Mouse (Mus musculus) hindbrain, embryonic 12.5 days (tissue): ENCODE measurements around the gene Sdhaf3. TPM values are rescaled to one million over a fixed set of nuclear protein-coding genes. Genes with fewer than 3 reads are reported as not detected.

ENCODE experiments used
- ATAC-seq: fragments of 200-750 bp; cut with Nextera tagmentation; 2 replicates; pipeline ENCODE4 v1.8.0; 2017; ENCODE audit warnings: moderate TSS enrichment; ENCODE audit not compliant: low FRiP score
- H3K27ac ChIP-seq: fragments of 300-500 bp; sonication (generic); 2 replicates; pipeline ENCODE4 v1.5.1; 2016; ENCODE audit warnings: mild to moderate bottlenecking
- H3K27me3 ChIP-seq: fragments of 300-500 bp; sonication (generic); 2 replicates; pipeline ENCODE4 v1.6.1; 2016; ENCODE audit warnings: mild to moderate bottlenecking
- H3K36me3 ChIP-seq: fragments of 300-500 bp; sonication (generic); 2 replicates; pipeline ENCODE4 v1.6.1; 2016; ENCODE audit warnings: mild to moderate bottlenecking
- H3K4me1 ChIP-seq: fragments of 300-500 bp; sonication (generic); 2 replicates; pipeline ENCODE4 v1.6.1; 2016
- H3K4me2 ChIP-seq: fragments of 300-500 bp; sonication (generic); replicated peaks from 2 replicates; pipeline ENCODE4 v1.6.1; 2016; ENCODE audit warnings: mild to moderate bottlenecking
- H3K4me3 ChIP-seq: fragments of 300-500 bp; sonication (generic); 2 replicates; pipeline ENCODE4 v1.5.1; 2016; ENCODE audit warnings: mild to moderate bottlenecking
- H3K9ac ChIP-seq: fragments of 300-500 bp; sonication (generic); 2 replicates; pipeline ENCODE4 v1.6.1; 2016; ENCODE audit warnings: mild to moderate bottlenecking, moderate library complexity
- H3K9me3 ChIP-seq: fragments of 300-500 bp; sonication (generic); replicated peaks from 2 replicates; pipeline ENCODE4 v1.6.1; 2016; ENCODE audit warnings: mild to moderate bottlenecking
- WGBS: fragments of 180-500 bp; shearing (Covaris S2); methylation state at CpG from one replicate; pipeline ENCODE4 v1.1.7; 2016; 5-methylcytosine and 5-hydroxymethylcytosine counted together
- polyA plus RNA-seq: library from polyadenylated mRNA; unstranded; fragments of >200 nt; fragmentation: Nextera tagmentation; extraction: Ambion mirVana; gene quantifications from 2 replicates; pipeline ENCODE4 v1.2.1, GENCODE M21; 2016

The Sdhaf3 gene
- polyA plus RNA-seq, 1 experiment from 2014 or later: 6.5 TPM

- peak; percentile 30 for ATAC-seq
Measured at GRCm38 (mm10) chr6:7082054-7082453, 126.2 kb downstream of the Sdhaf3 start.

GRCm38 (mm10) chr6:7082467-7083259 lies 126.9 kb downstream of the Sdhaf3 start:
- Histone ChIP-seq H3K27ac (no peak overlapping the region), H3K9me3 (no peaks in the 10 kb centered on the region), H3K4me3 (no peak overlapping the region), H3K4me2 (no peak overlapping the region), H3K27me3 (no peaks in the 10 kb centered on the region), H3K4me1 (no peaks in the 10 kb centered on the region), H3K36me3 (no peaks in the 10 kb centered on the region), H3K9ac (no peak overlapping the region)
- whole genome bisulfite sequencing: 59% methylated on average over 5 of the region's 5 CpGs
- ATAC-seq: peak; percentile 86

More at GRCm38 (mm10) chr6:7082054-7082453, 126.2 kb downstream of the Sdhaf3 start:
- Histone ChIP-seq H3K9me3 (no peaks in the 10 kb centered on the region), H3K4me3 (no peak overlapping the region), H3K36me3 (no peaks in the 10 kb centered on the region), H3K4me2 (no peak overlapping the region), H3K9ac (no peak overlapping the region), H3K27me3 (no peaks in the 10 kb centered on the region), H3K4me1 (no peaks in the 10 kb centered on the region), H3K27ac (no peak overlapping the region)
- WGBS: 61% methylated on average over 3 of the region's 3 CpGs

GRCm38 (mm10) chr6:7083661-7084060 lies 127.9 kb downstream of the Sdhaf3 start:
- H3K4me2 ChIP-seq: no peak overlapping the region
- H3K4me1 ChIP-seq: no peaks in the 10 kb centered on the region
- no peaks in the 10 kb centered on the region for H3K36me3 ChIP-seq
- H3K9ac ChIP-seq: no peak overlapping the region
- no peaks in the 10 kb centered on the region for H3K27me3 ChIP-seq
- no peaks in the 10 kb centered on the region for H3K9me3 ChIP-seq
- no peak overlapping the region for H3K4me3 ChIP-seq
- H3K27ac ChIP-seq: no peak overlapping the region
- WGBS: 97% methylated on average over 4 of the region's 4 CpGs
- no peak for ATAC-seq

GRCm38 (mm10) chr6:7084370-7084769 lies 128.6 kb downstream of the Sdhaf3 start:
- no peak overlapping the region for H3K9ac ChIP-seq
- H3K27ac ChIP-seq: no peak overlapping the region
- no peak for ATAC-seq
- WGBS: 67% methylated on average over 2 of the region's 2 CpGs
- H3K36me3 ChIP-seq: no peaks in the 10 kb centered on the region
- no peaks in the 10 kb centered on the region for H3K9me3 ChIP-seq
- H3K4me1 ChIP-seq: no peaks in the 10 kb centered on the region
- H3K4me2 ChIP-seq: no peak overlapping the region
- no peak overlapping the region for H3K4me3 ChIP-seq
- H3K27me3 ChIP-seq: no peaks in the 10 kb centered on the region

GRCm38 (mm10) chr6:7085506-7085905 lies 129.7 kb downstream of the Sdhaf3 start:
- ATAC-seq: no peak
- no peak overlapping the region for H3K9ac ChIP-seq
- no peak overlapping the region for H3K4me3 ChIP-seq
- no peaks in the 10 kb centered on the region for H3K36me3 ChIP-seq
- H3K27me3 ChIP-seq: no peaks in the 10 kb centered on the region
- no peaks in the 10 kb centered on the region for H3K9me3 ChIP-seq
- WGBS: 63% methylated on average over 2 of the region's 2 CpGs
- no peak overlapping the region for H3K4me2 ChIP-seq
- no peak overlapping the region for H3K27ac ChIP-seq
- H3K4me1 ChIP-seq: no peaks in the 10 kb centered on the region

- no peaks in the 10 kb centered on the region for H3K9me3 ChIP-seq
- H3K9ac ChIP-seq: no peak overlapping the region
- WGBS: 82% methylated on average over 1 of the region's 1 CpGs
- no peaks in the 10 kb centered on the region for H3K27me3 ChIP-seq
- no peak overlapping the region for H3K4me2 ChIP-seq
- no peak overlapping the region for H3K27ac ChIP-seq
- H3K36me3 ChIP-seq: no peaks in the 10 kb centered on the region
- H3K4me3 ChIP-seq: no peak overlapping the region
- no peaks in the 10 kb centered on the region for H3K4me1 ChIP-seq
- ATAC-seq: no peak
Measured at GRCm38 (mm10) chr6:7092094-7092493, 136.3 kb downstream of the Sdhaf3 start.

Other genes with a start within 250 kb of the Sdhaf3 start
- 1.0 and 2.6 TPM in 2 replicates for gene Dlx6, start 92.7 kb upstream of the Sdhaf3 start, polyA plus RNA-seq
- gene Dlx5, start 73.9 kb upstream of the Sdhaf3 start, polyA plus RNA-seq: 10.7 and 19.2 TPM in 2 replicates